Mouse (Mus musculus) cortical plate, adult 2 months (tissue): Measurements from ENCODE around the gene Dhh.

Source experiments
- CTCF ChIP-seq: fragments of 200-500 bp; IDR thresholded peaks from 2 replicates; pipeline ENCODE4 v1.5.1; 2011; ENCODE audit warnings: mild to moderate bottlenecking, control low read depth, low read length; ENCODE audit not compliant: insufficient read depth; ENCODE audit errors: extremely low read depth
- POLR2A ChIP-seq: fragments of 200-500 bp; IDR thresholded peaks from 2 replicates; pipeline ENCODE4 v1.6.1; 2011; ENCODE audit warnings: mild to moderate bottlenecking, low read length, control low read depth; ENCODE audit not compliant: insufficient read depth; ENCODE audit errors: extremely low read depth

DNA sequence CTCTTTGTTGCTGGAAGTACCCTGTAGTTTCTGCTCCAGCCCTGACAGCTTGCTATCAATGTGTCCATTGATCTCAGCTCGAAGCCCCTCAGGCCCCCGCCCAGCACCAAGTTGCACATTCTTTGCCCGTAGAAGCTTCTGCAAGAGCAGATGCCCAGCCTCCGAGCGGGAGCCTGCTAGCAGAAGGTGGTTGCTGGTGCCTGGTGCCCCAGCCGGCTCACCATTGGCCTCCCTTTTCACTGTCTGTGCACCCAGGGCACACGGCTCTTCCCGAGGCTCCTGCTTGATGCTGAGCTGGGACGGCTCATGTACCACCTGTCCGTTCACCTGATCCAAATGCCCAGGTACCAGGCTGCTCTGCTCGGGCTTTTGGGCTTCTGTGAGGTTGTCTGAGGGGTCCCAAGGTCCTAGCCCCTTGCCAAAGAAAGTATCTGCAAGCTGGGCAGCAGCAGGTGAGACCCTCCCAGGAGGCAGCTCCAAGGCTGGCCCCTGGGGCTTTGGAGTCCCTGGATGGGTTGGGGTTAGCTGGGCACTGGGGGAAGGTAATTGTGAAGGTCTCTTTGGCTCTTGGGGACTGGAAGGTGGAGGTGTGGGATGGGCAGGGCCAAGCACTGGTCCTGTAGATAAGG, 54.6 kb downstream of the Dhh start:
- TF ChIP-seq CTCF, result no peak
- no peak for TF ChIP-seq POLR2A
